Mouse (Mus musculus) ES-Bruce4 (cell line): ENCODE measurements around the gene Lamc3. TPM values are rescaled to one million over a fixed set of nuclear protein-coding genes. Genes with fewer than 3 reads are reported as not detected.

Experiments used
- H3K27ac ChIP-seq: 2 replicates; pipeline ENCODE4 v1.5.1; 2012; ENCODE audit warnings: low read length, inconsistent platforms; ENCODE audit not compliant: insufficient read depth
- H3K27me3 ChIP-seq: 2 replicates; pipeline ENCODE4 v1.6.1; 2012; ENCODE audit warnings: mild to moderate bottlenecking, low read length, inconsistent platforms; ENCODE audit not compliant: control insufficient read depth, poor library complexity, insufficient read depth, severe bottlenecking
- H3K36me3 ChIP-seq: 2 replicates; pipeline ENCODE4 v1.6.1; 2012; ENCODE audit warnings: inconsistent platforms, mild to moderate bottlenecking, low read length, moderate library complexity; ENCODE audit not compliant: control insufficient read depth, poor library complexity, insufficient read depth, severe bottlenecking
- H3K4me1 ChIP-seq: one replicate; pipeline ENCODE4 v1.8.1; 2011; ENCODE audit warnings: low read length; ENCODE audit not compliant: control insufficient read depth, insufficient read depth
- H3K4me3 ChIP-seq: 2 replicates; pipeline ENCODE4 v1.5.1; 2011; ENCODE audit warnings: low read depth, mild to moderate bottlenecking, low read length
- H3K9ac ChIP-seq: 2 replicates; pipeline ENCODE4 v1.6.1; 2012; ENCODE audit warnings: low read depth, mild to moderate bottlenecking, inconsistent platforms; ENCODE audit not compliant: poor library complexity, severe bottlenecking
- H3K9me3 ChIP-seq: replicated peaks from 2 replicates; pipeline ENCODE4 v1.6.1; 2012; ENCODE audit warnings: mild to moderate bottlenecking, low read length, inconsistent platforms; ENCODE audit not compliant: control insufficient read depth, poor library complexity, insufficient read depth, severe bottlenecking
- CTCF ChIP-seq: IDR thresholded peaks from one replicate; pipeline ENCODE4 v1.8.1; 2011; ENCODE audit warnings: low read depth, low read length
- EP300 ChIP-seq: IDR thresholded peaks from 2 replicates; pipeline ENCODE4 v1.6.1; 2011; ENCODE audit warnings: low read depth, low read length; ENCODE audit not compliant: insufficient read depth
- POLR2A ChIP-seq: IDR thresholded peaks from one replicate; pipeline ENCODE4 v1.8.1; 2011; ENCODE audit warnings: low read length; ENCODE audit not compliant: insufficient read depth
- polyA plus RNA-seq: library from polyadenylated mRNA; stranded (reverse); fragments of >200 nt; gene quantifications from 2 replicates; pipeline ENCODE4 v1.2.4, GENCODE M21; 2011; ENCODE audit warnings: low read depth; ENCODE audit not compliant: missing spikeins, insufficient read depth, insufficient read length

Lamc3 gene
- polyA plus RNA-seq, 1 experiment, result not detected

GRCm38 (mm10) chr2:31862919-31863318 is 24.2 kb upstream of the Lamc3 start:
- H3K9ac ChIP-seq, result no peak overlapping the region
- no peaks in the 10 kb centered on the region for H3K9me3 ChIP-seq
- H3K27ac ChIP-seq, result no peak overlapping the region
- peaks cover 1% of the 10 kb centered on the region for H3K4me1 ChIP-seq
- no peaks in the 10 kb centered on the region for H3K36me3 ChIP-seq
- H3K27me3 ChIP-seq, result no peaks in the 10 kb centered on the region
- no peak overlapping the region for H3K4me3 ChIP-seq
- TF ChIP-seq POLR2A, result no peak
- no peak for TF ChIP-seq EP300
- no peak for TF ChIP-seq CTCF

- Histone ChIP-seq H3K9me3 (no peaks in the 10 kb centered on the region), H3K27me3 (no peaks in the 10 kb centered on the region), H3K27ac (no peak overlapping the region), H3K4me1 (peaks cover 1% of the 10 kb centered on the region), H3K9ac (no peak overlapping the region), H3K4me3 (no peak overlapping the region), H3K36me3 (no peaks in the 10 kb centered on the region)
- no peak for TF ChIP-seq POLR2A
- TF ChIP-seq EP300, result no peak
- TF ChIP-seq CTCF, result no peak
These were observed 23.3 kb upstream of the Lamc3 start for GRCm38 (mm10) chr2:31863766-31864165.

GRCm38 (mm10) chr2:31864891-31865290 is 22.2 kb upstream of the Lamc3 start:
- no peaks in the 10 kb centered on the region for H3K36me3 ChIP-seq
- no peaks in the 10 kb centered on the region for H3K9me3 ChIP-seq
- no peak overlapping the region for H3K4me3 ChIP-seq
- H3K4me1 ChIP-seq, result peaks cover 1% of the 10 kb centered on the region
- no peak overlapping the region for H3K27ac ChIP-seq
- TF ChIP-seq CTCF, result no peak
- no peak for TF ChIP-seq EP300
- no peak for TF ChIP-seq POLR2A
- H3K27me3 ChIP-seq, result no peaks in the 10 kb centered on the region
- H3K9ac ChIP-seq, result no peak overlapping the region

- Histone ChIP-seq H3K9ac (no peak overlapping the region), H3K36me3 (no peaks in the 10 kb centered on the region), H3K27ac (no peak overlapping the region), H3K4me1 (peaks cover 1% of the 10 kb centered on the region), H3K4me3 (no peak overlapping the region), H3K9me3 (no peaks in the 10 kb centered on the region), H3K27me3 (no peaks in the 10 kb centered on the region)
- no peak for TF ChIP-seq POLR2A
- no peak for TF ChIP-seq CTCF
- TF ChIP-seq EP300, result no peak
These were observed 21.8 kb upstream of the Lamc3 start for GRCm38 (mm10) chr2:31865322-31865721.

GRCm38 (mm10) chr2:31865794-31866193 is 21.3 kb upstream of the Lamc3 start:
- no peak overlapping the region for H3K27ac ChIP-seq
- H3K9me3 ChIP-seq, result no peaks in the 10 kb centered on the region
- H3K4me1 ChIP-seq, result peaks cover 1% of the 10 kb centered on the region
- H3K4me3 ChIP-seq, result no peak overlapping the region
- H3K27me3 ChIP-seq, result no peaks in the 10 kb centered on the region
- H3K36me3 ChIP-seq, result no peaks in the 10 kb centered on the region
- TF ChIP-seq POLR2A, result no peak
- no peak for TF ChIP-seq CTCF
- no peak for TF ChIP-seq EP300
- H3K9ac ChIP-seq, result no peak overlapping the region

- Histone ChIP-seq H3K9me3 (no peaks in the 10 kb centered on the region), H3K4me3 (no peak overlapping the region), H3K27me3 (no peaks in the 10 kb centered on the region), H3K9ac (no peak overlapping the region), H3K27ac (no peak overlapping the region), H3K4me1 (peaks cover 1% of the 10 kb centered on the region), H3K36me3 (no peaks in the 10 kb centered on the region)
- TF ChIP-seq EP300 (no peak), CTCF (no peak), POLR2A (no peak)
These were observed 19.1 kb upstream of the Lamc3 start for GRCm38 (mm10) chr2:31867773-31868537.
